Mouse (Mus musculus): ENCODE results near the gene Ctsh. TPM values are rescaled to one million over a fixed set of nuclear protein-coding genes. Genes with fewer than 3 reads are reported as not detected.
A peak's percentile ranks its signal among the peaks of the same experiment; 100 is the strongest.
"Not testable (repeated sequence)": the region's sequence is repeated elsewhere in the genome, so short reads cannot be mapped to it uniquely, and the experiment has no call there.

Gene Ctsh
- polyA plus RNA-seq, 1 experiment from 2014 or later = 12.4 TPM

GRCm38 (mm10) chr9:90038535-90038934, 15.4 kb upstream of the Ctsh start:
- H3K4me1 ChIP-seq (replicated peaks) = no peaks in the 10 kb centered on the region
- H3K36me3 ChIP-seq = no peaks in the 10 kb centered on the region
- no peak overlapping the region for H3K4me3 ChIP-seq
- H3K27me3 ChIP-seq (ENCODE audit: insufficient read depth, poor library complexity, severe bottlenecking) = no peaks in the 10 kb centered on the region
- DNase-seq (ENCODE audit: low spot score) = no peak
- H3K27ac ChIP-seq = no peak overlapping the region
- 86% methylated on average over 4 of the region's 4 CpGs for WGBS
- H3K9me3 ChIP-seq = no peaks in the 10 kb centered on the region

GRCm38 (mm10) chr9:90040916-90041315, 13.0 kb upstream of the Ctsh start:
- Histone ChIP-seq H3K27me3 (ENCODE audit: insufficient read depth, poor library complexity, severe bottlenecking) (no peaks in the 10 kb centered on the region), H3K27ac (no peak overlapping the region), H3K4me1 (replicated peaks) (no peaks in the 10 kb centered on the region), H3K4me3 (no peak overlapping the region), H3K36me3 (no peaks in the 10 kb centered on the region), H3K9me3 (0 out of 2 replicates have a peak, but pooled peaks cover 2% of the 10 kb centered on the region)
- WGBS = 87% methylated on average over 2 of the region's 2 CpGs
- DNase-seq (ENCODE audit: low spot score) = no peak

GRCm38 (mm10) chr9:90041556-90041955, 12.4 kb upstream of the Ctsh start:
- Histone ChIP-seq H3K27ac (no peak overlapping the region), H3K9me3 (peaks cover 7% of the 10 kb centered on the region; the same call in 1 of the 2 replicates), H3K36me3 (no peaks in the 10 kb centered on the region), H3K4me1 (replicated peaks) (no peaks in the 10 kb centered on the region), H3K4me3 (no peak overlapping the region), H3K27me3 (ENCODE audit: insufficient read depth, poor library complexity, severe bottlenecking) (no peaks in the 10 kb centered on the region)
- no peak for DNase-seq (ENCODE audit: low spot score)
- 90% methylated on average over 3 of the region's 3 CpGs for WGBS

GRCm38 (mm10) chr9:90042906-90043305, 11.0 kb upstream of the Ctsh start:
- WGBS = 93% methylated on average over 8 of the region's 8 CpGs
- not testable (repeated sequence) for H3K36me3 ChIP-seq; DNase-seq (ENCODE audit: low spot score); H3K4me1 ChIP-seq (replicated peaks); H3K9me3 ChIP-seq; H3K27me3 ChIP-seq (ENCODE audit: insufficient read depth, poor library complexity, severe bottlenecking); H3K27ac ChIP-seq; H3K4me3 ChIP-seq

GRCm38 (mm10) chr9:90045191-90045590, 8.8 kb upstream of the Ctsh start:
- Histone ChIP-seq H3K27me3 (ENCODE audit: insufficient read depth, poor library complexity, severe bottlenecking) (no peaks in the 10 kb centered on the region), H3K9me3 (peaks cover 7% of the 10 kb centered on the region; the same call in 1 of the 2 replicates), H3K27ac (no peak overlapping the region), H3K4me1 (replicated peaks) (no peaks in the 10 kb centered on the region), H3K4me3 (no peak overlapping the region), H3K36me3 (no peaks in the 10 kb centered on the region)
- 91% methylated on average over 7 of the region's 7 CpGs for WGBS
- DNase-seq (ENCODE audit: low spot score) = no peak

GRCm38 (mm10) chr9:90047937-90048627, 5.9 kb upstream of the Ctsh start:
- Histone ChIP-seq H3K4me1 (replicated peaks) (no peaks in the 10 kb centered on the region), H3K27ac (no peak overlapping the region), H3K4me3 (no peak overlapping the region), H3K9me3 (peaks cover 7% of the 10 kb centered on the region; the same call in 1 of the 2 replicates), H3K27me3 (ENCODE audit: insufficient read depth, poor library complexity, severe bottlenecking) (no peaks in the 10 kb centered on the region), H3K36me3 (no peaks in the 10 kb centered on the region)
- 75% methylated on average over 5 of the region's 5 CpGs for WGBS
- DNase-seq (ENCODE audit: low spot score) = no peak

- peaks cover 10% of the 10 kb centered on the region for H3K4me1 ChIP-seq (replicated peaks)
- H3K4me3 ChIP-seq = peak overlapping the region; percentile 64
- peaks cover 25% of the 10 kb centered on the region for H3K27me3 ChIP-seq (ENCODE audit: insufficient read depth, poor library complexity, severe bottlenecking)
- under 1% methylated on average over 37 of the region's 37 CpGs for WGBS
- H3K27ac ChIP-seq = peak overlapping the region; percentile 62; the same call in 1 of the 2 replicates
- peak; percentile 68 for DNase-seq (ENCODE audit: low spot score)
- H3K9me3 ChIP-seq = no peaks in the 10 kb centered on the region
- H3K36me3 ChIP-seq = no peaks in the 10 kb centered on the region
Measured at GRCm38 (mm10) chr9:90054371-90055145, 606 bp downstream of the Ctsh start.

- H3K4me1 ChIP-seq (replicated peaks) = peaks cover 10% of the 10 kb centered on the region
- H3K27me3 ChIP-seq (ENCODE audit: insufficient read depth, poor library complexity, severe bottlenecking) = peaks cover 25% of the 10 kb centered on the region
- H3K27ac ChIP-seq = no peak overlapping the region
- H3K4me3 ChIP-seq = 0 out of 2 replicates have a peak overlapping the region, but pooled peaks have one; percentile 64
- WGBS = 60% methylated on average over 5 of the region's 5 CpGs
- H3K36me3 ChIP-seq = no peaks in the 10 kb centered on the region
- DNase-seq (ENCODE audit: low spot score) = no peak
- no peaks in the 10 kb centered on the region for H3K9me3 ChIP-seq
Measured at GRCm38 (mm10) chr9:90055409-90055808, 1.5 kb downstream of the Ctsh start.

- peaks cover 25% of the 10 kb centered on the region for H3K27me3 ChIP-seq (ENCODE audit: insufficient read depth, poor library complexity, severe bottlenecking)
- H3K4me1 ChIP-seq (replicated peaks) = peaks cover 10% of the 10 kb centered on the region
- DNase-seq (ENCODE audit: low spot score) = no peak
- H3K36me3 ChIP-seq = no peaks in the 10 kb centered on the region
- WGBS = 78% methylated on average over 3 of the region's 3 CpGs
- H3K9me3 ChIP-seq = no peaks in the 10 kb centered on the region
- H3K4me3 ChIP-seq = no peak overlapping the region
- no peak overlapping the region for H3K27ac ChIP-seq
Measured at GRCm38 (mm10) chr9:90055911-90056310, 2.0 kb downstream of the Ctsh start.

- Histone ChIP-seq H3K9me3 (no peaks in the 10 kb centered on the region), H3K27ac (no peak overlapping the region), H3K27me3 (ENCODE audit: insufficient read depth, poor library complexity, severe bottlenecking) (peaks cover 25% of the 10 kb centered on the region), H3K36me3 (no peaks in the 10 kb centered on the region), H3K4me1 (replicated peaks) (peaks cover 10% of the 10 kb centered on the region), H3K4me3 (no peak overlapping the region)
- DNase-seq (ENCODE audit: low spot score) = no peak
- 82% methylated on average over 2 of the region's 2 CpGs for WGBS
Measured at GRCm38 (mm10) chr9:90056716-90057115, 2.8 kb downstream of the Ctsh start.

GRCm38 (mm10) chr9:90059828-90060573, 6.0 kb downstream of the Ctsh start:
- WGBS = 90% methylated on average over 9 of the region's 9 CpGs

GRCm38 (mm10) chr9:90060574-90060875, 6.6 kb downstream of the Ctsh start:
- WGBS = 84% methylated on average over 2 of the region's 2 CpGs
- Histone ChIP-seq H3K9me3 (no peaks in the 10 kb centered on the region), H3K27ac (no peak overlapping the region), H3K4me3 (no peak overlapping the region), H3K27me3 (ENCODE audit: insufficient read depth, poor library complexity, severe bottlenecking) (peaks cover 13% of the 10 kb centered on the region), H3K4me1 (replicated peaks) (peaks cover 5% of the 10 kb centered on the region; the same call in 1 of the 2 replicates), H3K36me3 (no peaks in the 10 kb centered on the region)
- DNase-seq (ENCODE audit: low spot score) = no peak

More at GRCm38 (mm10) chr9:90059828-90060573, 6.0 kb downstream of the Ctsh start:
- Histone ChIP-seq H3K9me3 (no peaks in the 10 kb centered on the region), H3K4me3 (no peak overlapping the region), H3K36me3 (no peaks in the 10 kb centered on the region), H3K27me3 (ENCODE audit: insufficient read depth, poor library complexity, severe bottlenecking) (peaks cover 17% of the 10 kb centered on the region), H3K4me1 (replicated peaks) (peaks cover 6% of the 10 kb centered on the region), H3K27ac (no peak overlapping the region)
- no peak for DNase-seq (ENCODE audit: low spot score)

GRCm38 (mm10) chr9:90060932-90061331, 7.0 kb downstream of the Ctsh start:
- H3K27ac ChIP-seq; H3K27me3 ChIP-seq (ENCODE audit: insufficient read depth, poor library complexity, severe bottlenecking); H3K4me3 ChIP-seq; DNase-seq (ENCODE audit: low spot score); H3K4me1 ChIP-seq (replicated peaks); H3K9me3 ChIP-seq; H3K36me3 ChIP-seq: not testable (repeated sequence)
- WGBS = 92% methylated on average over 5 of the region's 5 CpGs

Measured in hindbrain, embryonic 10.5 days (tissue).